Mouse (Mus musculus) CH12.LX (cell line): ENCODE results near the gene Nup210. TPM values are rescaled to one million over a fixed set of nuclear protein-coding genes. Genes with fewer than 3 reads are reported as not detected.
A peak's percentile ranks its signal among the peaks of the same experiment; 100 is the strongest.

Experiments
- DNase-seq: peaks from one replicate; pipeline ENCODE4 v3.0.0-alpha.2; 2013; ENCODE audit errors: extremely low read depth
- H3K27ac ChIP-seq: 2 replicates; pipeline ENCODE4 v1.5.1; 2012; ENCODE audit warnings: low read depth, mild to moderate bottlenecking, control low read depth, moderate library complexity; ENCODE audit not compliant: insufficient read depth
- H3K27me3 ChIP-seq: replicated peaks from 2 replicates; pipeline ENCODE3; 2012; ENCODE audit warnings: inconsistent platforms
- H3K36me3 ChIP-seq, 2 experiments: replicated peaks in 1 of 2; 2 replicates each; pipeline versions ENCODE3 to v1.6.1; 2012; ENCODE audit warnings: inconsistent platforms in 1 of 2, low read length in 1 of 2, mild to moderate bottlenecking in 1 of 2, mixed read lengths in 1 of 2, moderate library complexity in 1 of 2; ENCODE audit not compliant: control insufficient read depth in 1 of 2, insufficient read depth in 1 of 2
- H3K4me1 ChIP-seq, 2 experiments: 2 replicates each; pipeline ENCODE4 v1.6.1; 2012; ENCODE audit warnings: inconsistent platforms in 1 of 2, moderate library complexity in 1 of 2; ENCODE audit not compliant: insufficient read depth in 2 of 2, control insufficient read depth in 1 of 2
- H3K4me2 ChIP-seq: 2 replicates; pipeline ENCODE4 v1.6.1; 2012; ENCODE audit warnings: low read depth, mild to moderate bottlenecking, control low read depth; ENCODE audit not compliant: poor library complexity, insufficient read depth, severe bottlenecking
- H3K4me3 ChIP-seq, 3 experiments: fragments of 150-350 bp in 1 of 3; sonication (generic) in 1 of 3; replicated peaks in 1 of 3; 2 replicates each; pipeline versions ENCODE3 to v1.5.1; 2011 to 2012; ENCODE audit warnings: low read depth in 2 of 3, low read length in 2 of 3, mild to moderate bottlenecking in 2 of 3, moderate library complexity in 2 of 3, control low read depth in 1 of 3, improper control_type of control experiment in 1 of 3, inconsistent platforms in 1 of 3, mixed read lengths in 1 of 3; ENCODE audit not compliant: poor library complexity in 1 of 3
- H3K79me2 ChIP-seq: replicated peaks from 2 replicates; pipeline ENCODE4 v1.6.1; 2012; ENCODE audit warnings: mild to moderate bottlenecking, moderate library complexity; ENCODE audit not compliant: control insufficient read depth, poor library complexity, insufficient read depth, severe bottlenecking; ENCODE audit errors: extremely low read depth
- H3K9ac ChIP-seq: 2 replicates; pipeline ENCODE4 v1.6.1; 2012; ENCODE audit warnings: low read depth, mild to moderate bottlenecking, control low read depth, moderate library complexity; ENCODE audit not compliant: insufficient read depth
- H3K9me3 ChIP-seq: replicated peaks from 2 replicates; pipeline ENCODE3; 2012; ENCODE audit warnings: low read length, inconsistent platforms, mixed read lengths
- CHD2 ChIP-seq: IDR thresholded peaks from 2 replicates; pipeline ENCODE4 v1.6.1; 2011; ENCODE audit warnings: low read length, improper control_type of control experiment
- CTCF ChIP-seq, 2 experiments: IDR thresholded peaks in 1 of 2; conservative IDR thresholded peaks in 1 of 2; 2 replicates each; pipeline ENCODE4 v1.5.1; 2011 to 2012; ENCODE audit warnings: low read depth in 2 of 2, low read length in 2 of 2, improper control_type of control experiment in 1 of 2, inconsistent platforms in 1 of 2, mild to moderate bottlenecking in 1 of 2, moderate library complexity in 1 of 2
- EP300 ChIP-seq: IDR thresholded peaks from 2 replicates; pipeline ENCODE4 v1.6.1; 2011; ENCODE audit warnings: low read length, improper control_type of control experiment
- GABPA ChIP-seq: IDR thresholded peaks from 2 replicates; pipeline ENCODE4 v1.6.1; 2012; ENCODE audit warnings: low read depth, low read length, improper control_type of control experiment, inconsistent platforms; ENCODE audit not compliant: insufficient replicate concordance
- HCFC1 ChIP-seq: IDR thresholded peaks from 2 replicates; pipeline ENCODE4 v1.6.1; 2012; ENCODE audit warnings: low read depth, mild to moderate bottlenecking, inconsistent platforms, low read length, improper control_type of control experiment
- KAT2A ChIP-seq: IDR thresholded peaks from 2 replicates; pipeline ENCODE4 v1.6.1; 2012; ENCODE audit warnings: low read length, improper control_type of control experiment, inconsistent platforms; ENCODE audit not compliant: insufficient replicate concordance
- MYC ChIP-seq: IDR thresholded peaks from 2 replicates; pipeline ENCODE4 v1.6.1; 2011; ENCODE audit warnings: low read depth, mild to moderate bottlenecking, improper control_type of control experiment, low read length
- NELFE ChIP-seq: IDR thresholded peaks from 2 replicates; pipeline ENCODE4 v1.6.1; 2011; ENCODE audit warnings: low read depth, low read length, improper control_type of control experiment
- NRF1 ChIP-seq: IDR thresholded peaks from 2 replicates; pipeline ENCODE4 v1.6.1; 2014; ENCODE audit warnings: low read depth, mild to moderate bottlenecking, inconsistent platforms, low read length, improper control_type of control experiment, moderate library complexity
- PAX5 ChIP-seq: IDR thresholded peaks from 2 replicates; pipeline ENCODE4 v1.6.1; 2012; ENCODE audit warnings: low read length, inconsistent platforms, mixed read lengths
- POLR2A ChIP-seq: IDR thresholded peaks from 2 replicates; pipeline ENCODE4 v1.6.1; 2011; ENCODE audit warnings: low read depth, mild to moderate bottlenecking, improper control_type of control experiment, low read length
- POLR2AphosphoS2 ChIP-seq: IDR thresholded peaks from 2 replicates; pipeline ENCODE4 v1.6.1; 2011; ENCODE audit warnings: low read depth, low read length, improper control_type of control experiment
- RAD21 ChIP-seq: IDR thresholded peaks from 2 replicates; pipeline ENCODE4 v1.6.1; 2011; ENCODE audit warnings: low read depth, mild to moderate bottlenecking, low read length, improper control_type of control experiment, moderate library complexity
- SIN3A ChIP-seq: IDR thresholded peaks from 2 replicates; pipeline ENCODE4 v1.6.1; 2012; ENCODE audit warnings: low read length, improper control_type of control experiment, inconsistent platforms
- ZMIZ1 ChIP-seq: IDR thresholded peaks from 2 replicates; pipeline ENCODE4 v1.6.1; 2012; ENCODE audit warnings: low read depth, mild to moderate bottlenecking, inconsistent platforms, low read length, improper control_type of control experiment
- ZNF384 ChIP-seq: IDR thresholded peaks from 2 replicates; pipeline ENCODE4 v1.6.1; 2012; ENCODE audit warnings: low read depth, low read length, improper control_type of control experiment, inconsistent platforms
- dilution Hi-C: fragments of 300-500 bp; cut with MboI; formaldehyde crosslinking; loops from 2 replicates; pipeline ENCODE4 v1.14.3; 2020; ENCODE audit warnings: low sequenced_read_pairs; ENCODE audit not compliant: extremely low pct_unique_long_range_greater_than_20kb, extremely low pct_ligation_motif_present
- in situ Hi-C: fragments of 300-500 bp; cut with MboI; formaldehyde crosslinking; loops from 3 replicates; pipeline ENCODE4 v1.14.3; 2019; ENCODE audit warnings: low sequenced_read_pairs, low pct_ligation_motif_present, low pct_unique_long_range_greater_than_20kb, mixed read lengths
- polyA plus RNA-seq: library from polyadenylated mRNA; unstranded; fragments of >175 nt; gene quantifications from 2 replicates; pipeline ENCODE4 v1.2.1, GENCODE M21; 2012; ENCODE audit warnings: low read depth; ENCODE audit not compliant: insufficient read length
- total RNA-seq, 2 experiments: library from RNA; depleted of rRNA; stranded (reverse); fragments of 300-350 nt in 1 of 2; fragments of >200 nt in 1 of 2; gene quantifications; 2 replicates each; pipeline ENCODE4 v1.2.3; 2012 to 2014

Gene Nup210
- total and polyA plus RNA-seq, 3 experiments = 41.9 to 103 (median 73.1) TPM

- DNase-seq = no peak
- in situ Hi-C loops = no loop called here
- H3K9ac ChIP-seq = no peak overlapping the region
- H3K4me2 ChIP-seq = peak overlapping the region; percentile 93; the same call in 1 of the 2 replicates
- peaks cover 0 to 45% of the 10 kb centered on the region in 2 experiments for H3K36me3 ChIP-seq
- peaks cover 22 to 83% of the 10 kb centered on the region in 2 experiments for H3K4me1 ChIP-seq
- H3K9me3 ChIP-seq = peaks cover 3% of the 10 kb centered on the region
- no peak overlapping the region for H3K4me3 ChIP-seq
- TF ChIP-seq CTCF (conservative IDR thresholded peaks at IDR 0.05 in 1 of 2, IDR thresholded peaks at IDR 0.05 in 1 of 2; ENCODE audit: low read depth in 2 of 2, low read length in 2 of 2) (no peak), NRF1 (no peak), PAX5 (no peak), RAD21 (no peak), MYC (no peak), EP300 (no peak), ZMIZ1 (no peak), CHD2 (no peak), ZNF384 (no peak), NELFE (no peak), POLR2A (no peak), SIN3A (no peak), KAT2A (no peak), POLR2AphosphoS2 (no peak), GABPA (no peak), HCFC1 (no peak)
- peak overlapping the region; percentile 61; the same call in 1 of the 2 replicates for H3K27ac ChIP-seq
- peaks cover 67% of the 10 kb centered on the region for H3K79me2 ChIP-seq
- H3K27me3 ChIP-seq = no peaks in the 10 kb centered on the region
- dilution Hi-C loops = no loop called here
Measured at GRCm38 (mm10) chr6:91109489-91109888, 7.1 kb downstream of the Nup210 start.

- Histone ChIP-seq H3K4me1 (peaks cover 24 to 83% of the 10 kb centered on the region in 2 experiments), H3K79me2 (peaks cover 65% of the 10 kb centered on the region), H3K4me2 (no peak overlapping the region), H3K27me3 (no peaks in the 10 kb centered on the region), H3K4me3 (no peak overlapping the region), H3K9me3 (peaks cover 3% of the 10 kb centered on the region), H3K36me3 (peaks cover 0 to 48% of the 10 kb centered on the region in 2 experiments), H3K9ac (no peak overlapping the region)
- in situ Hi-C loops (no loop called here), dilution Hi-C loops (no loop called here)
- DNase-seq = no peak
- TF ChIP-seq HCFC1 = no peak
- TF ChIP-seq, all 38 proteins: peak for 0
- H3K27ac ChIP-seq = no peak overlapping the region
Measured at GRCm38 (mm10) chr6:91108917-91109450, 7.6 kb downstream of the Nup210 start.
